14 mouse cellular contexts compared by ENCODE assay signal in genomic region chr7:79883613-79884334, GRCm38 (mm10).
"Had no signal": no experiment of that assay in that cellular context is flagged by ENCODE, and none has a peak within 500 bp of the region (broad histone marks: within the 10 kb centered on the region; RNA-seq: fewer than 3 reads in every experiment).

No protein-coding gene starts in this region.

- DNase-seq: kidney, postnatal 14 days; layer of hippocampus, adult 9-11 months; layer of hippocampus, postnatal 36 days; liver, embryonic 13.5 days; lung, adult 18-20 months; midbrain, embryonic 14.5 days; thymus, adult 18-20 months; thymus, postnatal 14 days had no signal

- H3K4me3 ChIP-seq: kidney, embryonic 15.5 days; limb, embryonic 13.5 days; liver, embryonic 13.5 days; midbrain, embryonic 10.5 days; myocyte; neural tube, embryonic 12.5 days had no signal

- H3K4me1 ChIP-seq: liver, embryonic 13.5 days; midbrain, embryonic 10.5 days; neural tube, embryonic 12.5 days had no signal

- H3K27me3 ChIP-seq: kidney, embryonic 15.5 days; limb, embryonic 13.5 days; liver, embryonic 13.5 days; neural tube, embryonic 12.5 days had no signal

- H3K9me3 ChIP-seq: kidney, embryonic 15.5 days; limb, embryonic 13.5 days; liver, embryonic 13.5 days; midbrain, embryonic 10.5 days; neural tube, embryonic 12.5 days had no signal

- H3K27ac ChIP-seq: kidney, embryonic 15.5 days; limb, embryonic 13.5 days; liver, embryonic 13.5 days; midbrain, embryonic 10.5 days; neural tube, embryonic 12.5 days; stomach, postnatal 0 days had no signal
